Mouse (Mus musculus) lung, postnatal 0 days (tissue): ENCODE measurements around the gene Rab5if.
"Not testable (repeated sequence)": the region's sequence is repeated elsewhere in the genome, so short reads cannot be mapped to it uniquely, and the experiment has no call there.

ENCODE experiments used
- CTCF ChIP-seq: IDR thresholded peaks from 2 replicates; pipeline ENCODE4 v1.5.1; 2016; ENCODE audit warnings: antibody characterized with exemption, mild to moderate bottlenecking
- EP300 ChIP-seq: IDR thresholded peaks from 2 replicates; pipeline ENCODE4 v1.6.1; 2016; ENCODE audit warnings: antibody characterized with exemption, mild to moderate bottlenecking, control low read depth

DNA sequence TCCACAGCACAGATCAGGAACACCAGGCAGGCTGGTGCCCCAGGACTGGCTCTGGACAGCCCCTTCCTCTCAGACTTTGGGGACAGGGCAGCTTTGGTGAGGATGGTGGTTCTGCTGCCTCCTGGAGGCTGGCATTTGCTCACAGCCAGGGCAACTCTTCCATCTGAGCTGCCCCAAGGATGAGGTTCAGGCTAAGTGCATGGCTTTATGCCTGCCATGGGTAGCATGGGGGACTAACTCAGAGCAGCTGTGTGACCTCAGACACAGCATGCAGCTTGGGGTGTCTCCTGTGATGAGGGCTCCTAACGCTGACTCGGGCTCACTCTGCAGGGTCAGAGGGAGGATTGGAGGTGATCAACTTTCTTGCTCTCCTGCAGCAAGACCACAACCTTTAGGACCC, 22.7 kb downstream of the Rab5if start:
- TF ChIP-seq EP300 = not testable (repeated sequence)
- TF ChIP-seq CTCF = peak; percentile 34
